Mouse (Mus musculus): ENCODE results near the gene Esr1.

The Esr1 gene

DNA sequence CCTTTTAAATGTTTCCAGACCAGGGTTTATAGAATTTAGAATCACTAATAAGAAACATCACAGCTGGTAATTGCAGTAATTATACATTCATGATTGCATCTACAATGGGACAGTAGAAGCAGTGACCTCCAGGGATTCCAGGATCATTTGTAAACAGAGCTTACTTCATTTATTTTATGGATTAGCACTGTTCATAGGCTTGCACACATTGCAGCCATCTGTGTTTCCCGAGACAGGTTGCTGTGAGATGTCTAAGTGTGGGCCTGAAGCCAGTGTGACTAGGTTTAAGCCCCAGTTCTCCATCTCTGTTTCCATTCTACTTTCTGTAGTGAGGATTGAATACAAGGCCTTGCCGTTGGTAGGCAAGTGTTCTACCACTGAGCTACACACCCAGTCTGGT is 236.1 kb downstream of the Esr1 start:
- DNase-seq = no peak

- no peak for DNase-seq
Measured at GRCm38 (mm10) chr10:4849881-4850280, 238.5 kb downstream of the Esr1 start.

GRCm38 (mm10) chr10:4875076-4875737 is 263.8 kb downstream of the Esr1 start:
- DNase-seq = no peak

GRCm38 (mm10) chr10:4881391-4881790 is 270.0 kb downstream of the Esr1 start:
- DNase-seq = no peak

DNA sequence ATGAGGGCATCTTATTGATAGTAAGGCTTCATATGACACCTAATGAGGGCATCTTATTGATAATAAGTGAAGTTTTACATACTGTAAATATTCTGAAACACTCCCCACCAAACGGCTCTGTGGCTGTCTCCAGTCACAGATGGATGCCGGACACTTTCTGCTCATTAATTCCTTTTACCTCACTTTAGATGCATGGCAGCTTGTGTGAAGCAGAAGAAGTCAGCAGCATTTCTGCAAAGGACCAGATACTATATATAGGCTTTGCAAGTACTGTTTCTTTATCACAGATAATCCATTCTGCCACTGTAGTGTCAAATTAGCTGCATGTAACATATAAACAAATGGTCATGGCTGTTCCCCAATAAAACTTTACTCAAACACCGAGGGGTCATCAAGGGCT is 274.1 kb downstream of the Esr1 start:
- DNase-seq = no peak

DNA sequence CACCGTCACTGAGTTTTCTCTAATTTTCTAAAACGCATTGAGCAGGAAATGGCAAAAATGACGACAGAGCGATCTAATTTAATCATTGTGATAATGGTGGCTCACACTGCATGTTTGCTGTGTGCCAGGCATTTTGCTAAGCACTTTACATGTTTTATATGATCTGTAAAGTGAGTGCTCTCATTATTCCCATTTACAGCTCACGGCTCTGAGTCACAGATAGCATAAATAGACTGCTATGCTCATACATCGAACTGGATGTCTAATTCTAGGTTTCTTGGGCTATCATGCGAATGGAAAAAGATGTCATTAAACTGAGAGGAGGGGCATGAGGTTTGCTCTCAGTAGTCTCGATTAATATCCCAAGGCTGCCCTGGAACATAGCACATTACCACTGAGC is 274.6 kb downstream of the Esr1 start:
- no peak for DNase-seq

DNA sequence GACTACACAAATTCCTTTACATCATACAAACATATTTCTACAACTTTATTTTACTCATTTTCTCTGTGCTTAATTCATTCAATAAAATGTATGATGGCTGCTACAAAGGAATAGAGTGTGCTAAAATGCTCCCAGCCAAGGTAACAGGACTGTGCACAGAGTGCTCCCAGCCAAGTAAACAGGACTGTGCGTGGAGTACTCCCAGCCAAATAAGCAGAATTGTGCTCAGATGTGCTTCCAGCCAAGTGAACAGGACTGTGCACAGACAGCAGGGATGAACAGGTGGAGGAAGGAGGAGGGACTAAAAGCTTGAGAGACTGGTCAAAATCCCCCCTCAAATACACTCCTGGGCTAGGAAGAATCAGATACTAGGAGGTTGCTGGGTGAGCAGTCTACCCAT is 282.1 kb downstream of the Esr1 start:
- DNase-seq = no peak

DNA sequence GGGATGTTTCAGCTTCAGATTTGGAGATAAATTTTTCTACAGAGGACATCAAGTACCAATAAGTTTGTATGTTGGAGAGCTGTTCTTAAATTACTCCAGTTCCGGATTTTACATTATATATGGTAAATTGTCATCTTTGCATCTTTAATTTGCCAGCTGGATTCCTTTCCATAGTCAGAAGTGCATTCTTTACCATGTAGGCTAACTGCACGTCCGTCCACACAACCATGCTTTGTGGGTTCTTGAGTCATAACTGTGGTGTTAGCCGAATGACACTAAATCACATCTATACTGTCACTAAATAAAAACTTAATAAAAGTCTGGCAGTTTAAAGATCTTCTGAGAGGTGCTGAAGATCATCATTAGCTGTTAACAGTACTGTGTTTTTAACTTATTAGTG is 286.4 kb downstream of the Esr1 start:
- no peak for DNase-seq

- no peak for DNase-seq
Measured at GRCm38 (mm10) chr10:4900324-4900723, 288.9 kb downstream of the Esr1 start.

- no peak for DNase-seq
Measured at GRCm38 (mm10) chr10:4909271-4909670, 297.9 kb downstream of the Esr1 start.

DNA sequence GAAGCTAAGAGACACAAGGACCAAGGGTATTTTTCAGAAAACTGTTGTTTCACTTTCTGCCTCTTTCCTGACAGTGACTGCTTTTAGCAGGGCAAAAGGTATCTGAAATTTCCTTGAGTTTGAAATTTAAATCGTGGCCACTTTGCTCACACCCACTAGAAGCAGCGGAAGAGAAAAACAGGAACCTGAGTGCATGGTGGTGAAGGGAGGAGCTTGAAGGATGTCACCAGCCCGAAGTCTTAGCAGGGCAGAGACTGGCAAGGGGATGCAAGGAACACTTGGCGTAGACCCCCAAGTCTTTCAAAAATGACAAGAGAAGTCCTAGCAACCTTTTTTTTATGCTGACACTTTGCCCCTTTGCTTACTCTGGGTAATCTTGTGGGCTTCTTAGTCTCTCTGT is 299.1 kb downstream of the Esr1 start:
- DNase-seq = no peak

DNA sequence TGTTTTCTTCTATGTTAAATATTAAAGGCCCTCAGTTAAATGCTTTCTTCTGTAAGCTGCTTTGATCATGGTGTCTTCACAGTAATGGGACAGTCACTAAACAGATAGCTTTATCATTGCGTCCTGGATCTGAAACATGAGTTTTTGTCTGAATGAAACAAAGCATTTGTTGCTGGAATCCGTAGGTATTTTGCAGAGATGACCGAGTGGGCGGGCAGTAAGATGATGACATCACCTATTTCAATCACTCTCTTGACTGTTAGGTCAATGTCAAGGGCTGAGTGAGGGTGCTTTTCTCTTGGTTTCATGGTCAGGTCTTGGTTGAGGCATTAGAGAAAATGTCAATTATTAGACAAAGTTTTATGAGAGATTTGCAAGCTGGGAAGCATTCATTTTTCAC is 307.7 kb downstream of the Esr1 start:
- no peak for DNase-seq

GRCm38 (mm10) chr10:4923616-4924015 is 312.2 kb downstream of the Esr1 start:
- DNase-seq = no peak

GRCm38 (mm10) chr10:4924391-4924790 is 313.0 kb downstream of the Esr1 start:
- DNase-seq = no peak

GRCm38 (mm10) chr10:4943148-4943547 is 331.8 kb downstream of the Esr1 start:
- no peak for DNase-seq

- no peak for DNase-seq
Measured at GRCm38 (mm10) chr10:4944725-4945124, 333.3 kb downstream of the Esr1 start.

DNA sequence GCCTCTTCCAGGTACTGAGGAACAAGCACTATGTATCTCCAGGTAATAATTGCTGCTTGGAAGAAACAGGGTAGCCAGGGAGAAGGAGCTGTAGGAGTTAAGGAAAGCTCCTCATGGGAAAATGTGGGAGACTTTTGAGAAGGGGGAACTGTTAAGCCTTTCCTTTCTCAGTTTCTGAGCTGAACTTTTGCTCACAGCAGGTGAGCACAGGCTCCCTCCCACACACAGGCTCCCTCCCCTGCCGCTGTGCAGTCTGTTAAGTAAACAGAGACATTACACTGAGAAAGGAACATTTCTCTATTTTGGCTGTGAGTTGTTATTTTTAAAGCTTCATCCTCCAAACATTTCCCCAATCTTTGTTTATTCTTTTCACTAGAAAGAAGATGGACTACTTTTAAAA is 354.4 kb downstream of the Esr1 start:
- no peak for DNase-seq

- no peak for DNase-seq
Measured at GRCm38 (mm10) chr10:4971156-4971555, 359.8 kb downstream of the Esr1 start.

GRCm38 (mm10) chr10:4971586-4971985 is 360.2 kb downstream of the Esr1 start:
- DNase-seq = no peak

GRCm38 (mm10) chr10:4972026-4972425 is 360.6 kb downstream of the Esr1 start:
- no peak for DNase-seq

GRCm38 (mm10) chr10:4974246-4974645 is 362.9 kb downstream of the Esr1 start:
- no peak for DNase-seq

GRCm38 (mm10) chr10:4976557-4976956 is 365.2 kb downstream of the Esr1 start:
- DNase-seq = no peak

GRCm38 (mm10) chr10:4977374-4977773 is 366.0 kb downstream of the Esr1 start:
- no peak for DNase-seq

DNA sequence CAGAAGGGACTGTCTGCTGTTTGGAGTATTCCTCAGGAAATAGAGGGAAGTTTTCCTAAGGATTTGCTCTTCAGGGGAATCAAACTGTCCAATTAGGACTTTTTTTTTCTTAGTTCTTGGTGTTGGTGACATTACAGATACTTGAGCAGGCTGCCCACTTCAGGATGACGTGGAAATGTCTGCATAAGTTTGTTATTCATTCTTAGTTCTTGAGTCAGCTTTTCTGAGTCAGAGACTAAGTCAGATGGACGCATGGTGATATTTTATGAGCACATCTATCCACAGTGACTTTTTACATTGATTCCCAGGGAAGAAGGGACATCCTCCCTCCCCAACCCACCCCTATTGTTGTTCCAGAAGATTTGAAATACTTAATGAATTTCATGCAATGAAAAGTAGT is 372.5 kb downstream of the Esr1 start:
- DNase-seq = no peak

GRCm38 (mm10) chr10:4993802-4994201 is 382.4 kb downstream of the Esr1 start:
- no peak for DNase-seq

- DNase-seq = no peak
Measured at GRCm38 (mm10) chr10:4996592-4996991, 385.2 kb downstream of the Esr1 start.

Data from thymus, postnatal 4 days (tissue).